ENCODE assay signal across 10 mouse cellular contexts in genomic region chr14:52327375-52327901, GRCm38 (mm10). TPM values are rescaled to one million over a fixed set of nuclear protein-coding genes. Genes with fewer than 3 reads are reported as not detected.
DNase-seq lines count a peak whose midpoint lies in the region; ATAC-seq and TF ChIP-seq lines count a peak whose summit lies in the region.
"Had no signal": no experiment of that assay in that cellular context is flagged by ENCODE, and none has a peak within 500 bp of the region (broad histone marks: within the 10 kb centered on the region; RNA-seq: fewer than 3 reads in every experiment).

No protein-coding gene starts in this region.

- WGBS in kidney, embryonic 14.5 days: 5% methylated on average over 14 of the region's 14 CpGs
- WGBS in hindbrain, embryonic 16.5 days: under 1% methylated on average over 14 of the region's 14 CpGs
- WGBS in midbrain, embryonic 16.5 days: under 1% methylated on average over 14 of the region's 14 CpGs

- TF ChIP-seq CTCF in cortical plate, adult 2 months (IDR thresholded peaks at IDR 0.05; ENCODE audit: extremely low read depth, insufficient read depth, low read length): no peak

- no peak for TF ChIP-seq POLR2A in cortical plate, adult 2 months (IDR thresholded peaks at IDR 0.05; ENCODE audit: extremely low read depth, insufficient read depth, low read length)

- H3K4me2 ChIP-seq in kidney, embryonic 14.5 days (replicated peaks; ENCODE audit: low read depth, low read length): peak overlapping the region; percentile 81
- H3K4me2 ChIP-seq in hindbrain, embryonic 16.5 days (ENCODE audit: low read length): peak overlapping the region; percentile 69
- peak overlapping the region; percentile 88 for H3K4me2 ChIP-seq in midbrain, embryonic 16.5 days (ENCODE audit: low read length)

- DNase-seq in kidney, postnatal 14 days: no peak
- DNase-seq in cerebellum, postnatal 4 days (ENCODE audit: low spot score in 2 of 2): no peak
- DNase-seq in ovary, adult 18-20 months (ENCODE audit: low spot score): no peak
- DNase-seq in layer of hippocampus, adult 9-11 months: no peak
- DNase-seq: lung, postnatal 36 days had no signal

- no peaks in the 10 kb centered on the region for H3K4me1 ChIP-seq in kidney, embryonic 14.5 days (ENCODE audit: control insufficient read depth, insufficient read depth, low read length)
- no peaks in the 10 kb centered on the region for H3K4me1 ChIP-seq in cortical plate, adult 2 months (ENCODE audit: control insufficient read depth, insufficient read depth, low read length)
- peaks cover 13% of the 10 kb centered on the region for H3K4me1 ChIP-seq in hindbrain, embryonic 16.5 days (ENCODE audit: control insufficient read depth, insufficient read depth, low read depth, low read length)
- H3K4me1 ChIP-seq in midbrain, embryonic 16.5 days (ENCODE audit: control insufficient read depth, insufficient read depth, low read length): peaks cover 13% of the 10 kb centered on the region

- peak overlapping the region; percentile 46 for H3K4me3 ChIP-seq in kidney, embryonic 14.5 days (ENCODE audit: low read length)
- peak overlapping the region; percentile 38 for H3K4me3 ChIP-seq in cortical plate, adult 2 months (ENCODE audit: insufficient read depth, low read length)
- H3K4me3 ChIP-seq in hindbrain, embryonic 16.5 days (ENCODE audit: low read length): peak overlapping the region; percentile 50
- peak overlapping the region; percentile 48 for H3K4me3 ChIP-seq in midbrain, embryonic 16.5 days (ENCODE audit: low read depth, low read length)

- H3K9ac ChIP-seq in kidney, embryonic 14.5 days (ENCODE audit: low read depth, low read length): peak overlapping the region; percentile 51; the same call in 1 of the 2 replicates
- H3K9ac ChIP-seq in hindbrain, embryonic 16.5 days (ENCODE audit: low read depth, low read length): peak overlapping the region; percentile 63
- H3K9ac ChIP-seq in midbrain, embryonic 16.5 days (ENCODE audit: low read depth, low read length): peak overlapping the region; percentile 65

- H3K27me3 ChIP-seq in kidney, embryonic 14.5 days (ENCODE audit: control insufficient read depth, insufficient read depth, low read length): peaks cover 10% of the 10 kb centered on the region; the same call in 1 of the 2 replicates
- H3K27me3 ChIP-seq in hindbrain, embryonic 16.5 days (replicated peaks; ENCODE audit: control insufficient read depth, insufficient read depth, low read length): no peaks in the 10 kb centered on the region
- no peaks in the 10 kb centered on the region for H3K27me3 ChIP-seq in midbrain, embryonic 16.5 days (ENCODE audit: control insufficient read depth, insufficient read depth, low read depth, low read length)

- ATAC-seq in kidney, embryonic 14.5 days (ENCODE audit: low FRiP score, low TSS enrichment): 0 out of 2 replicates have a peak, but pooled peaks have one; percentile 20
- ATAC-seq in hindbrain, embryonic 16.5 days: peak; percentile 87
- peak; percentile 85 for ATAC-seq in midbrain, embryonic 16.5 days

- no peaks in the 10 kb centered on the region for H3K36me3 ChIP-seq in kidney, embryonic 14.5 days (ENCODE audit: control insufficient read depth, insufficient read depth, low read length)
- no peaks in the 10 kb centered on the region for H3K36me3 ChIP-seq in hindbrain, embryonic 16.5 days (ENCODE audit: control insufficient read depth, insufficient read depth, low read length)
- H3K36me3 ChIP-seq in midbrain, embryonic 16.5 days (ENCODE audit: control insufficient read depth, insufficient read depth, low read length): no peaks in the 10 kb centered on the region
- H3K36me3 ChIP-seq: G1E had no signal

- H3K27ac ChIP-seq in kidney, embryonic 14.5 days (ENCODE audit: low read depth, low read length): no peak overlapping the region
- peak overlapping the region; percentile 30; the same call in 1 of the 2 replicates for H3K27ac ChIP-seq in cortical plate, adult 2 months (ENCODE audit: insufficient read depth, low read length)
- H3K27ac ChIP-seq in hindbrain, embryonic 16.5 days (ENCODE audit: low read depth, low read length): peak overlapping the region; percentile 80
- peak overlapping the region; percentile 74 for H3K27ac ChIP-seq in midbrain, embryonic 16.5 days (ENCODE audit: low read length)

- H3K9me3 ChIP-seq in kidney, embryonic 14.5 days (ENCODE audit: control insufficient read depth, low read length): no peaks in the 10 kb centered on the region
- no peaks in the 10 kb centered on the region for H3K9me3 ChIP-seq in hindbrain, embryonic 16.5 days (ENCODE audit: control insufficient read depth, low read length)
- no peaks in the 10 kb centered on the region for H3K9me3 ChIP-seq in midbrain, embryonic 16.5 days (replicated peaks; ENCODE audit: control insufficient read depth, low read length, poor library complexity, severe bottlenecking)
- H3K9me3 ChIP-seq: G1E had no signal

RNA-seq across cellular contexts. Expression of gene Sall2, which starts 1.1 kb away (rescaled TPM):
- 20.4 and 46.2 TPM in 2 replicates for polyA plus RNA-seq in kidney, embryonic 14.5 days (2014; fragmentation: Nextera tagmentation; extraction: Ambion mirVana)
- 24.6 and 26.5 TPM in 2 replicates for polyA plus RNA-seq in cortical plate, adult 2 months (2012; rRNA removed)
- 40.6 and 49.0 TPM in 2 replicates for polyA plus RNA-seq in hindbrain, embryonic 16.5 days (2015; fragmentation: Nextera tagmentation; extraction: Ambion mirVana)
- 47.5 and 49.0 TPM in 2 replicates for polyA plus RNA-seq in midbrain, embryonic 16.5 days (2015; fragmentation: Nextera tagmentation; extraction: Ambion mirVana)

RNA-seq across cellular contexts. Expression of gene Mettl3, which starts 22.5 kb away (rescaled TPM):
- 40.3 and 53.7 TPM in 2 replicates for polyA plus RNA-seq in kidney, embryonic 14.5 days (2014; fragmentation: Nextera tagmentation; extraction: Ambion mirVana)
- polyA plus RNA-seq in cortical plate, adult 2 months (2012; rRNA removed): 28.7 and 28.8 TPM in 2 replicates
- polyA plus RNA-seq in hindbrain, embryonic 16.5 days (2015; fragmentation: Nextera tagmentation; extraction: Ambion mirVana): 41.6 and 45.4 TPM in 2 replicates
- 46.9 and 48.1 TPM in 2 replicates for polyA plus RNA-seq in midbrain, embryonic 16.5 days (2015; fragmentation: Nextera tagmentation; extraction: Ambion mirVana)

RNA-seq across cellular contexts. Expression of gene Olfr1513, which starts 28.8 kb away (rescaled TPM):
- polyA plus RNA-seq in kidney, embryonic 14.5 days (2014; fragmentation: Nextera tagmentation; extraction: Ambion mirVana): not detected in 2 replicates
- polyA plus RNA-seq in cortical plate, adult 2 months (2012; rRNA removed): not detected in 2 replicates
- polyA plus RNA-seq in hindbrain, embryonic 16.5 days (2015; fragmentation: Nextera tagmentation; extraction: Ambion mirVana): not detected in 2 replicates
- polyA plus RNA-seq in midbrain, embryonic 16.5 days (2015; fragmentation: Nextera tagmentation; extraction: Ambion mirVana): not detected in 2 replicates
- polyA plus RNA-seq: G1E had no signal

RNA-seq across cellular contexts. Expression of gene Rab2b, which starts 48.1 kb away (rescaled TPM):
- polyA plus RNA-seq in kidney, embryonic 14.5 days (2014; fragmentation: Nextera tagmentation; extraction: Ambion mirVana): 20.6 and 22.6 TPM in 2 replicates
- polyA plus RNA-seq in cortical plate, adult 2 months (2012; rRNA removed): 42.0 and 44.4 TPM in 2 replicates
- 55.5 and 59.0 TPM in 2 replicates for polyA plus RNA-seq in hindbrain, embryonic 16.5 days (2015; fragmentation: Nextera tagmentation; extraction: Ambion mirVana)
- 62.5 and 65.9 TPM in 2 replicates for polyA plus RNA-seq in midbrain, embryonic 16.5 days (2015; fragmentation: Nextera tagmentation; extraction: Ambion mirVana)

RNA-seq across cellular contexts. Expression of gene Tox4, which starts 48.5 kb away (rescaled TPM):
- 34.9 and 54.7 TPM in 2 replicates for polyA plus RNA-seq in kidney, embryonic 14.5 days (2014; fragmentation: Nextera tagmentation; extraction: Ambion mirVana)
- 41.2 and 42.4 TPM in 2 replicates for polyA plus RNA-seq in cortical plate, adult 2 months (2012; rRNA removed)
- polyA plus RNA-seq in hindbrain, embryonic 16.5 days (2015; fragmentation: Nextera tagmentation; extraction: Ambion mirVana): 46.9 and 54.1 TPM in 2 replicates
- polyA plus RNA-seq in midbrain, embryonic 16.5 days (2015; fragmentation: Nextera tagmentation; extraction: Ambion mirVana): 51.8 and 55.6 TPM in 2 replicates

Comparison
In these comparisons a context has a peak if more than half of its experiments do, and no peak if none do; other contexts are left out.
1. ATAC-seq: peak in every context shown above with its lines; median percentile 87 in hindbrain, embryonic 16.5 days; 85 in midbrain, embryonic 16.5 days; 20 in kidney, embryonic 14.5 days.